18 mouse cellular contexts compared by ENCODE assay signal in the genomic region with DNA sequence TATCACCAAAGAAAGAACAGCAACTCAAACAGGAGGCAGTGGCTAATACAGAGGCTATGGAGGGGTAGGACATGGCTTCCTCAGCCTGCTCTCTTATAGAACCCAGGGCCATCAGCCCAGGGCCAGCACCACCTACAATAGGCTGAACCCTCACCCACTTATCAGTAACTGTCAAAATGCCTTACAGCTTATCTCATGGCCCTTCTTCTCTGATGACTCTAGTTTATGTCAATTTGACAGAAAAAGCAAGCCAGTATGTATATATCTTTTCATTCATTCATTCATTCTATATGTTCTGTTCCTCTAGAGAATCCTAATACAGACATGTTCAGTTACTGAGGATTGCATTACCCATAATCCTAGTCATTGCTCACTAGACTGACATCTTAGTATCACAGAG. TPM values are rescaled to one million over a fixed set of nuclear protein-coding genes. Genes with fewer than 3 reads are reported as not detected.
DNase-seq lines count a peak whose midpoint lies in the region; ATAC-seq and TF ChIP-seq lines count a peak whose summit lies in the region.
"Had no signal": no experiment of that assay in that cellular context is flagged by ENCODE, and none has a peak within 500 bp of the region (broad histone marks: within the 10 kb centered on the region; RNA-seq: fewer than 3 reads in every experiment).

No protein-coding gene starts in this region.

- no peak overlapping the region for H3K27ac ChIP-seq in stomach, embryonic 15.5 days
- no peak overlapping the region for H3K27ac ChIP-seq in stomach, postnatal 0 days (replicated peaks)
- H3K27ac ChIP-seq in liver, embryonic 11.5 days (ENCODE audit: low read depth, low read length), result peak overlapping the region; percentile 67
- H3K27ac ChIP-seq in liver, embryonic 15.5 days (replicated peaks), result peak overlapping the region; percentile 76
- H3K27ac ChIP-seq in hindbrain, embryonic 12.5 days, result no peak overlapping the region
- H3K27ac ChIP-seq in midbrain, postnatal 0 days (ENCODE audit: low read depth, low read length), result no peak overlapping the region
- H3K27ac ChIP-seq: embryonic facial prominence, embryonic 10.5 days; forebrain, embryonic 15.5 days; hindbrain, embryonic 15.5 days had no signal

- H3K9me3 ChIP-seq in stomach, embryonic 15.5 days, result no peaks in the 10 kb centered on the region
- no peaks in the 10 kb centered on the region for H3K9me3 ChIP-seq in stomach, postnatal 0 days (ENCODE audit: control insufficient read depth, low read length)
- H3K9me3 ChIP-seq in liver, embryonic 11.5 days (ENCODE audit: control insufficient read depth, low read length), result no peaks in the 10 kb centered on the region
- H3K9me3 ChIP-seq in liver, embryonic 15.5 days (replicated peaks), result no peaks in the 10 kb centered on the region
- H3K9me3 ChIP-seq in hindbrain, embryonic 12.5 days (replicated peaks), result no peaks in the 10 kb centered on the region
- no peaks in the 10 kb centered on the region for H3K9me3 ChIP-seq in midbrain, postnatal 0 days (ENCODE audit: low read length)
- H3K9me3 ChIP-seq: embryonic facial prominence, embryonic 10.5 days; forebrain, embryonic 15.5 days; hindbrain, embryonic 15.5 days had no signal

- no peaks in the 10 kb centered on the region for H3K27me3 ChIP-seq in stomach, embryonic 15.5 days (replicated peaks)
- H3K27me3 ChIP-seq in stomach, postnatal 0 days (ENCODE audit: control insufficient read depth, insufficient read depth, low read length), result no peaks in the 10 kb centered on the region
- H3K27me3 ChIP-seq in liver, embryonic 11.5 days (replicated peaks; ENCODE audit: control insufficient read depth, insufficient read depth, low read length), result no peaks in the 10 kb centered on the region
- no peaks in the 10 kb centered on the region for H3K27me3 ChIP-seq in liver, embryonic 15.5 days
- H3K27me3 ChIP-seq in hindbrain, embryonic 12.5 days, result no peaks in the 10 kb centered on the region
- no peaks in the 10 kb centered on the region for H3K27me3 ChIP-seq in midbrain, postnatal 0 days (ENCODE audit: insufficient read depth, low read length)
- H3K27me3 ChIP-seq: forebrain, embryonic 15.5 days; hindbrain, embryonic 15.5 days had no signal

- TF ChIP-seq EP300 in stomach, postnatal 0 days (optimal IDR thresholded peaks at IDR 0.05), result no peak

- no peak for TF ChIP-seq CTCF in stomach, postnatal 0 days (IDR thresholded peaks at IDR 0.05; ENCODE audit: low read depth)
- TF ChIP-seq CTCF in midbrain, postnatal 0 days (IDR thresholded peaks at IDR 0.05), result no peak

- H3K36me3 ChIP-seq in stomach, embryonic 15.5 days, result 0 out of 2 replicates have a peak, but pooled peaks cover 13% of the 10 kb centered on the region
- H3K36me3 ChIP-seq in stomach, postnatal 0 days (ENCODE audit: control insufficient read depth, insufficient read depth, low read length), result peaks cover 4% of the 10 kb centered on the region; the same call in 1 of the 2 replicates
- peaks cover 9% of the 10 kb centered on the region for H3K36me3 ChIP-seq in liver, embryonic 11.5 days (ENCODE audit: control insufficient read depth, insufficient read depth, low read length)
- H3K36me3 ChIP-seq in liver, embryonic 15.5 days (replicated peaks), result peaks cover 50% of the 10 kb centered on the region
- peaks cover 35% of the 10 kb centered on the region for H3K36me3 ChIP-seq in hindbrain, embryonic 12.5 days
- peaks cover 22% of the 10 kb centered on the region for H3K36me3 ChIP-seq in midbrain, postnatal 0 days (ENCODE audit: insufficient read depth, low read length)

- H3K9ac ChIP-seq in stomach, embryonic 15.5 days, result no peak overlapping the region
- H3K9ac ChIP-seq in stomach, postnatal 0 days (ENCODE audit: low read length), result no peak overlapping the region
- H3K9ac ChIP-seq in liver, embryonic 11.5 days (ENCODE audit: low read depth, low read length), result no peak overlapping the region
- no peak overlapping the region for H3K9ac ChIP-seq in liver, embryonic 15.5 days
- H3K9ac ChIP-seq in hindbrain, embryonic 12.5 days, result no peak overlapping the region
- H3K9ac ChIP-seq in midbrain, postnatal 0 days (replicated peaks; ENCODE audit: low read length, poor library complexity, severe bottlenecking), result no peak overlapping the region
- H3K9ac ChIP-seq: forebrain, embryonic 15.5 days; hindbrain, embryonic 15.5 days had no signal

- ATAC-seq in stomach, embryonic 15.5 days (ENCODE audit: insufficient read depth, low FRiP score, low read depth), result peak; percentile 60; the same call in 1 of the 2 replicates
- no peak for ATAC-seq in stomach, postnatal 0 days (ENCODE audit: low FRiP score, low TSS enrichment)
- peak; percentile 91 for ATAC-seq in liver, embryonic 11.5 days (replicated peaks; ENCODE audit: low FRiP score)
- peak; percentile 77 for ATAC-seq in liver, embryonic 15.5 days (ENCODE audit: insufficient read depth)
- ATAC-seq in megakaryocyte-erythroid progenitor cell, adult 5-6 weeks (replicated peaks; ENCODE audit: low FRiP score, low TSS enrichment, poor library complexity, severe bottlenecking), result peak; percentile 68
- no peak for ATAC-seq in hindbrain, embryonic 12.5 days (ENCODE audit: low FRiP score)
- no peak for ATAC-seq in midbrain, postnatal 0 days (ENCODE audit: low FRiP score)
- ATAC-seq: forebrain, embryonic 15.5 days; intestine, embryonic 16.5 days had no signal

- no peak for DNase-seq in stomach, postnatal 0 days (ENCODE audit: low spot score)
- DNase-seq in liver, embryonic 11.5 days (ENCODE audit: low spot score), result no peak
- DNase-seq in spleen, postnatal 36 days (ENCODE audit: low spot score in 2 of 2), result no peak
- no peak for DNase-seq in midbrain, postnatal 0 days (ENCODE audit: low spot score)
- DNase-seq: adrenal gland, postnatal 14 days; cerebellum, adult 2 months; cerebellum, postnatal 10 days; gastrocnemius, postnatal 14 days; heart, postnatal 10 days had no signal

- H3K4me2 ChIP-seq in stomach, embryonic 15.5 days, result no peak overlapping the region
- H3K4me2 ChIP-seq in stomach, postnatal 0 days (replicated peaks; ENCODE audit: low read depth), result no peak overlapping the region
- peak overlapping the region; percentile 37 for H3K4me2 ChIP-seq in liver, embryonic 11.5 days
- no peak overlapping the region for H3K4me2 ChIP-seq in liver, embryonic 15.5 days
- no peak overlapping the region for H3K4me2 ChIP-seq in hindbrain, embryonic 12.5 days (replicated peaks)
- no peak overlapping the region for H3K4me2 ChIP-seq in midbrain, postnatal 0 days (ENCODE audit: low read depth, low read length, poor library complexity, severe bottlenecking)
- H3K4me2 ChIP-seq: forebrain, embryonic 15.5 days; hindbrain, embryonic 15.5 days had no signal

- H3K4me3 ChIP-seq in stomach, embryonic 15.5 days (replicated peaks), result no peak overlapping the region
- no peak overlapping the region for H3K4me3 ChIP-seq in stomach, postnatal 0 days (ENCODE audit: low read depth, low read length)
- no peak overlapping the region for H3K4me3 ChIP-seq in liver, embryonic 11.5 days (ENCODE audit: low read depth, low read length)
- no peak overlapping the region for H3K4me3 ChIP-seq in liver, embryonic 15.5 days (replicated peaks)
- no peak overlapping the region for H3K4me3 ChIP-seq in hindbrain, embryonic 12.5 days
- H3K4me3 ChIP-seq in midbrain, postnatal 0 days (ENCODE audit: low read depth, low read length), result no peak overlapping the region
- H3K4me3 ChIP-seq: embryonic facial prominence, embryonic 10.5 days; erythroblast, embryonic 14.5 days; forebrain, embryonic 15.5 days; hindbrain, embryonic 15.5 days had no signal

- no peaks in the 10 kb centered on the region for H3K4me1 ChIP-seq in stomach, embryonic 15.5 days
- no peaks in the 10 kb centered on the region for H3K4me1 ChIP-seq in stomach, postnatal 0 days (replicated peaks; ENCODE audit: control insufficient read depth, insufficient read depth)
- H3K4me1 ChIP-seq in liver, embryonic 11.5 days (replicated peaks; ENCODE audit: control insufficient read depth, insufficient read depth, low read length), result peaks cover 15% of the 10 kb centered on the region; the same call in 1 of the 2 replicates
- H3K4me1 ChIP-seq in liver, embryonic 15.5 days (replicated peaks), result peaks cover 27% of the 10 kb centered on the region
- no peaks in the 10 kb centered on the region for H3K4me1 ChIP-seq in hindbrain, embryonic 12.5 days
- H3K4me1 ChIP-seq in midbrain, postnatal 0 days (ENCODE audit: insufficient read depth, low read length), result no peaks in the 10 kb centered on the region
- H3K4me1 ChIP-seq: embryonic facial prominence, embryonic 10.5 days; forebrain, embryonic 15.5 days; hindbrain, embryonic 15.5 days had no signal

RNA-seq across cellular contexts. Expression of a gene that starts 21.2 kb away (rescaled TPM):
- polyA plus RNA-seq in stomach, embryonic 15.5 days (2015; fragmentation: Nextera tagmentation; extraction: Ambion mirVana), result 52.2 and 57.9 TPM in 2 replicates
- polyA plus RNA-seq in stomach, postnatal 0 days (2015; fragmentation: Nextera tagmentation; extraction: Ambion mirVana), result 29.8 and 31.8 TPM in 2 replicates
- polyA plus RNA-seq in liver, embryonic 11.5 days (2014; fragmentation: Nextera tagmentation; extraction: Ambion mirVana), result 49.3 and 50.9 TPM in 2 replicates
- 27.0 and 30.6 TPM in 2 replicates for polyA plus RNA-seq in liver, embryonic 15.5 days (2015; fragmentation: Nextera tagmentation; extraction: Ambion mirVana)
- 106 and 112 TPM in 2 replicates for total RNA-seq in megakaryocyte-erythroid progenitor cell, adult 5-6 weeks (2014; fragmentation: Nextera tagmentation)
- total RNA-seq in megakaryocyte-erythroid progenitor cell, adult 5-6 weeks (2017), result 58.8 and 103 TPM in 2 replicates
- 78.7 and 86.3 TPM in 2 replicates for polyA plus RNA-seq in hindbrain, embryonic 12.5 days (2016; fragmentation: Nextera tagmentation; extraction: Ambion mirVana)
- 61.3 and 97.6 TPM in 2 replicates for total RNA-seq in midbrain, postnatal 0 days (2014; rRNA removed)
- polyA plus RNA-seq in midbrain, postnatal 0 days (2015; fragmentation: Nextera tagmentation; extraction: Ambion mirVana), result 91.2 and 93.0 TPM in 2 replicates

RNA-seq across cellular contexts. Expression of a gene that starts 44.7 kb away (rescaled TPM):
- polyA plus RNA-seq in stomach, embryonic 15.5 days (2015; fragmentation: Nextera tagmentation; extraction: Ambion mirVana), result 61.6 and 63.3 TPM in 2 replicates
- polyA plus RNA-seq in stomach, postnatal 0 days (2015; fragmentation: Nextera tagmentation; extraction: Ambion mirVana), result 31.1 and 32.1 TPM in 2 replicates
- 42.2 and 45.2 TPM in 2 replicates for polyA plus RNA-seq in liver, embryonic 11.5 days (2014; fragmentation: Nextera tagmentation; extraction: Ambion mirVana)
- polyA plus RNA-seq in liver, embryonic 15.5 days (2015; fragmentation: Nextera tagmentation; extraction: Ambion mirVana), result 16.8 and 19.3 TPM in 2 replicates
- 31.2 and 33.7 TPM in 2 replicates for total RNA-seq in megakaryocyte-erythroid progenitor cell, adult 5-6 weeks (2014; fragmentation: Nextera tagmentation)
- total RNA-seq in megakaryocyte-erythroid progenitor cell, adult 5-6 weeks (2017), result 43.3 and 56.4 TPM in 2 replicates
- polyA plus RNA-seq in hindbrain, embryonic 12.5 days (2016; fragmentation: Nextera tagmentation; extraction: Ambion mirVana), result 93.0 and 97.9 TPM in 2 replicates
- total RNA-seq in midbrain, postnatal 0 days (2014; rRNA removed), result 25.6 and 30.2 TPM in 2 replicates
- polyA plus RNA-seq in midbrain, postnatal 0 days (2015; fragmentation: Nextera tagmentation; extraction: Ambion mirVana), result 58.0 and 61.7 TPM in 2 replicates

RNA-seq across cellular contexts. Expression of a gene that starts 45.0 kb away (rescaled TPM):
- 44.1 and 46.1 TPM in 2 replicates for polyA plus RNA-seq in stomach, embryonic 15.5 days (2015; fragmentation: Nextera tagmentation; extraction: Ambion mirVana)
- 27.2 and 28.0 TPM in 2 replicates for polyA plus RNA-seq in stomach, postnatal 0 days (2015; fragmentation: Nextera tagmentation; extraction: Ambion mirVana)
- polyA plus RNA-seq in liver, embryonic 11.5 days (2014; fragmentation: Nextera tagmentation; extraction: Ambion mirVana), result 27.4 and 29.8 TPM in 2 replicates
- polyA plus RNA-seq in liver, embryonic 15.5 days (2015; fragmentation: Nextera tagmentation; extraction: Ambion mirVana), result 9.7 and 11.3 TPM in 2 replicates
- 21.7 and 23.3 TPM in 2 replicates for total RNA-seq in megakaryocyte-erythroid progenitor cell, adult 5-6 weeks (2014; fragmentation: Nextera tagmentation)
- 12.6 and 17.0 TPM in 2 replicates for total RNA-seq in megakaryocyte-erythroid progenitor cell, adult 5-6 weeks (2017)
- polyA plus RNA-seq in hindbrain, embryonic 12.5 days (2016; fragmentation: Nextera tagmentation; extraction: Ambion mirVana), result 68.1 and 76.6 TPM in 2 replicates
- total RNA-seq in midbrain, postnatal 0 days (2014; rRNA removed), result 88.5 and 96.8 TPM in 2 replicates
- polyA plus RNA-seq in midbrain, postnatal 0 days (2015; fragmentation: Nextera tagmentation; extraction: Ambion mirVana), result 77.3 and 78.6 TPM in 2 replicates

Comparison
In these comparisons a context has a peak if more than half of its experiments do, and no peak if none do; other contexts are left out.
1. ATAC-seq: peak in stomach, embryonic 15.5 days (single experiment), liver, embryonic 11.5 days (single experiment), liver, embryonic 15.5 days (single experiment) and megakaryocyte-erythroid progenitor cell, adult 5-6 weeks (single experiment); none in stomach, postnatal 0 days (single experiment), hindbrain, embryonic 12.5 days (single experiment) and midbrain, postnatal 0 days (single experiment).
2. H3K27ac ChIP-seq: peak in liver, embryonic 11.5 days (single experiment) and liver, embryonic 15.5 days (single experiment); none in stomach, embryonic 15.5 days (single experiment), stomach, postnatal 0 days (single experiment), hindbrain, embryonic 12.5 days (single experiment) and midbrain, postnatal 0 days (single experiment).